12 mouse cellular contexts compared by ENCODE assay signal in genomic region chr14:118225061-118225743, GRCm38 (mm10). TPM values are rescaled to one million over a fixed set of nuclear protein-coding genes. Genes with fewer than 3 reads are reported as not detected.
DNase-seq lines count a peak whose midpoint lies in the region; ATAC-seq and TF ChIP-seq lines count a peak whose summit lies in the region.
"Had no signal": no experiment of that assay in that cellular context is flagged by ENCODE, and none has a peak within 500 bp of the region (broad histone marks: within the 10 kb centered on the region; RNA-seq: fewer than 3 reads in every experiment).

No protein-coding gene starts in this region.

- H3K4me1 ChIP-seq in ES-Bruce4 (ENCODE audit: control insufficient read depth, insufficient read depth, low read length): peaks cover 3% of the 10 kb centered on the region
- H3K4me1 ChIP-seq in hindbrain, embryonic 10.5 days (replicated peaks): peaks cover 68% of the 10 kb centered on the region
- peaks cover 49% of the 10 kb centered on the region for H3K4me1 ChIP-seq in midbrain, embryonic 13.5 days (replicated peaks)

- no peak overlapping the region for H3K27ac ChIP-seq in ES-Bruce4 (ENCODE audit: insufficient read depth, low read length)
- peak overlapping the region; percentile 80 for H3K27ac ChIP-seq in hindbrain, embryonic 10.5 days
- 0 out of 2 replicates have a peak overlapping the region, but pooled peaks have one; percentile 30 for H3K27ac ChIP-seq in midbrain, embryonic 13.5 days
- H3K27ac ChIP-seq: embryonic facial prominence, embryonic 12.5 days; gastrocnemius, adult 2 months; limb, embryonic 15.5 days had no signal

- H3K27me3 ChIP-seq in ES-Bruce4 (ENCODE audit: control insufficient read depth, insufficient read depth, low read length, poor library complexity, severe bottlenecking): peaks cover 5% of the 10 kb centered on the region
- peaks cover 89% of the 10 kb centered on the region for H3K27me3 ChIP-seq in hindbrain, embryonic 10.5 days (ENCODE audit: insufficient read depth, poor library complexity, severe bottlenecking)
- H3K27me3 ChIP-seq in midbrain, embryonic 13.5 days: peaks cover 79% of the 10 kb centered on the region

- 0 out of 2 replicates have a peak, but pooled peaks cover 2% of the 10 kb centered on the region for H3K9me3 ChIP-seq in ES-Bruce4 (replicated peaks; ENCODE audit: control insufficient read depth, insufficient read depth, low read length, poor library complexity, severe bottlenecking)
- no peaks in the 10 kb centered on the region for H3K9me3 ChIP-seq in hindbrain, embryonic 10.5 days
- 0 out of 2 replicates have a peak, but pooled peaks cover 6% of the 10 kb centered on the region for H3K9me3 ChIP-seq in midbrain, embryonic 13.5 days
- H3K9me3 ChIP-seq: embryonic facial prominence, embryonic 12.5 days; limb, embryonic 15.5 days had no signal

- H3K36me3 ChIP-seq in ES-Bruce4 (ENCODE audit: control insufficient read depth, insufficient read depth, low read length, poor library complexity, severe bottlenecking): no peaks in the 10 kb centered on the region
- no peaks in the 10 kb centered on the region for H3K36me3 ChIP-seq in hindbrain, embryonic 10.5 days
- H3K36me3 ChIP-seq in midbrain, embryonic 13.5 days: no peaks in the 10 kb centered on the region
- H3K36me3 ChIP-seq: embryonic facial prominence, embryonic 12.5 days; limb, embryonic 15.5 days had no signal

- H3K4me2 ChIP-seq in midbrain, embryonic 13.5 days (replicated peaks): peak overlapping the region; percentile 45
- H3K4me2 ChIP-seq: limb, embryonic 15.5 days had no signal

- 16% methylated on average over 16 of the region's 16 CpGs for WGBS in hindbrain, embryonic 10.5 days
- WGBS in midbrain, embryonic 13.5 days: 28% methylated on average over 16 of the region's 16 CpGs

- DNase-seq in embryo, embryonic 11 days: peak; percentile 22
- peak; percentile 46 for DNase-seq in hindbrain, embryonic 10.5 days (ENCODE audit: low spot score)
- no peak for DNase-seq in left cerebral cortex, postnatal 14 days (ENCODE audit: low spot score in 2 of 2)
- DNase-seq in kidney, adult 8-10 months: no peak
- no peak for DNase-seq in kidney, postnatal 36 days
- DNase-seq: gastrocnemius, adult 2 months; heart, postnatal 10 days; lung, postnatal 36 days had no signal

- intact Hi-C loops in left cerebral cortex, postnatal 14 days (cut with DNase I): loop anchor here (10.0 kb wide), 1 partner anchor 590 kb away; no protein-coding TSS in a partner anchor

- no peak for TF ChIP-seq EP300 in ES-Bruce4 (IDR thresholded peaks at IDR 0.05; ENCODE audit: insufficient read depth, low read depth, low read length)

- H3K4me3 ChIP-seq in ES-Bruce4 (ENCODE audit: low read depth, low read length): peak overlapping the region; percentile 15
- peak overlapping the region; percentile 44 for H3K4me3 ChIP-seq in hindbrain, embryonic 10.5 days
- peak overlapping the region; percentile 22; the same call in 1 of the 2 replicates for H3K4me3 ChIP-seq in midbrain, embryonic 13.5 days (replicated peaks)

- ATAC-seq in midbrain, embryonic 13.5 days: no peak

- no peak for TF ChIP-seq POLR2A in ES-Bruce4 (IDR thresholded peaks at IDR 0.05; ENCODE audit: insufficient read depth, low read length)

- no peak overlapping the region; the same call in 1 of the 2 replicates for H3K9ac ChIP-seq in ES-Bruce4 (ENCODE audit: low read depth, poor library complexity, severe bottlenecking)
- H3K9ac ChIP-seq in midbrain, embryonic 13.5 days (replicated peaks): no peak overlapping the region
- H3K9ac ChIP-seq: embryonic facial prominence, embryonic 12.5 days; limb, embryonic 15.5 days had no signal

- TF ChIP-seq CTCF in ES-Bruce4 (IDR thresholded peaks at IDR 0.05; ENCODE audit: low read depth, low read length): no peak

RNA-seq across cellular contexts. Expression of gene Sox21, which starts 11.6 kb away (rescaled TPM):
- 0.73 and 1.2 TPM in 2 replicates for polyA plus RNA-seq in ES-Bruce4 (2011; ENCODE audit: insufficient read depth, insufficient read length, low read depth, missing spikeins)
- polyA plus RNA-seq in hindbrain, embryonic 10.5 days (2016; fragmentation: Nextera tagmentation; extraction: Ambion mirVana): 7.6 and 9.3 TPM in 2 replicates
- 12.2 and 16.7 TPM in 2 replicates for polyA plus RNA-seq in midbrain, embryonic 13.5 days (2015; fragmentation: Nextera tagmentation; extraction: Ambion mirVana)
- total RNA-seq in left cerebral cortex, postnatal 14 days (2021): 10 to 100 TPM in 1 of 2 experiments, 1 to 10 TPM in 1; 7.1 to 10.8 TPM
- total RNA-seq: gastrocnemius, adult 2 months; heart, postnatal 10 days had no signal

RNA-seq across cellular contexts. Expression of gene Gm9376, which starts 41.6 kb away (rescaled TPM):
- polyA plus RNA-seq in ES-Bruce4 (2011; ENCODE audit: insufficient read depth, insufficient read length, low read depth, missing spikeins): not detected in 2 replicates
- polyA plus RNA-seq in hindbrain, embryonic 10.5 days (2016; fragmentation: Nextera tagmentation; extraction: Ambion mirVana): not detected in 2 replicates
- not detected in 2 replicates for polyA plus RNA-seq in midbrain, embryonic 13.5 days (2015; fragmentation: Nextera tagmentation; extraction: Ambion mirVana)
- not detected for total RNA-seq in left cerebral cortex, postnatal 14 days (2021)
- total RNA-seq: gastrocnemius, adult 2 months; heart, postnatal 10 days had no signal
- polyA plus RNA-seq: embryonic facial prominence, embryonic 12.5 days; limb, embryonic 15.5 days had no signal

Comparison
In these comparisons a context has a peak if more than half of its experiments do, and no peak if none do; other contexts are left out.
1. DNase-seq: peak in embryo, embryonic 11 days (single experiment) and hindbrain, embryonic 10.5 days (single experiment); none in left cerebral cortex, postnatal 14 days (0 of 2), kidney, adult 8-10 months (0 of 2) and kidney, postnatal 36 days (0 of 2).
2. Peak in every context shown above with its lines, with median percentiles within 50 percentile points of each other: H3K4me3 ChIP-seq.